Mouse (Mus musculus) splenic B cell, adult 2 months (primary cell): Measurements from ENCODE around the gene Atf3.

Experiments
- DNase-seq: peaks from one replicate; pipeline ENCODE4 v3.0.0-alpha.2; 2011; ENCODE audit warnings: low read depth, low spot score
- H3K27me3 ChIP-seq: 2 replicates; pipeline ENCODE4 v1.6.1; 2012; ENCODE audit warnings: mild to moderate bottlenecking, low read length, moderate library complexity, mixed read lengths; ENCODE audit not compliant: control insufficient read depth, poor library complexity, insufficient read depth, severe bottlenecking
- H3K36me3 ChIP-seq: 2 replicates; pipeline ENCODE4 v1.6.1; 2012; ENCODE audit warnings: mild to moderate bottlenecking, low read length, moderate library complexity, mixed read lengths; ENCODE audit not compliant: control insufficient read depth, poor library complexity, insufficient read depth, severe bottlenecking

Gene Atf3

DNA sequence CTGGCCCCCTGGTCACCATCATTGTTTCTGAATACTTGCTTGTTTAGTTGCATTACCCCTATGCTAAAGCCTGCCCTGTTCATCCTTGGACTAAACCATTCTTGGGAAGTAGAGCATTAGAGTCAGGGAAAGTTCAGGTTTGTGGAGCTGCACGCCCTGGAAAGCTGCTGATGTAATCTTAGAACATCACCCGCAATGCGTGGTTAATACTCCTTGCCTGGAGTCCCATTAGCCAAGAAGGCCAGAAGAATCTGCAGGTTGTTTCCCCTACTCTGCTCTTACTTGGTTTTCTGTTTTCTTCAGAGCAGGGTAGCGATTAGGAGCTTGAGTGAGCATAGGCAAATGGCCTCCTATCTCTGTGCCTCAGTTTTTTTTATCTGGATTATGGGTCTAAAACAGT lies 26.0 kb upstream of the Atf3 start:
- no peaks in the 10 kb centered on the region for H3K36me3 ChIP-seq
- H3K27me3 ChIP-seq = no peaks in the 10 kb centered on the region
- DNase-seq = no peak

- no peaks in the 10 kb centered on the region for H3K36me3 ChIP-seq
- H3K27me3 ChIP-seq = no peaks in the 10 kb centered on the region
- no peak for DNase-seq
These were observed 24.3 kb upstream of the Atf3 start for GRCm38 (mm10) chr1:191242065-191242698.

GRCm38 (mm10) chr1:191241574-191241973 lies 23.7 kb upstream of the Atf3 start:
- DNase-seq = no peak
- Histone ChIP-seq H3K27me3 (no peaks in the 10 kb centered on the region), H3K36me3 (no peaks in the 10 kb centered on the region)

- Histone ChIP-seq H3K36me3 (no peaks in the 10 kb centered on the region; the same call in 1 of the 2 replicates), H3K27me3 (no peaks in the 10 kb centered on the region)
- DNase-seq = no peak
These were observed 21.8 kb upstream of the Atf3 start for GRCm38 (mm10) chr1:191239602-191240001.

- no peak for DNase-seq
- Histone ChIP-seq H3K36me3 (no peaks in the 10 kb centered on the region; the same call in 1 of the 2 replicates), H3K27me3 (no peaks in the 10 kb centered on the region)
These were observed 18.1 kb upstream of the Atf3 start for GRCm38 (mm10) chr1:191235788-191236542.

GRCm38 (mm10) chr1:191234837-191235236 lies 17.0 kb upstream of the Atf3 start:
- DNase-seq = no peak
- H3K36me3 ChIP-seq = no peaks in the 10 kb centered on the region; the same call in 1 of the 2 replicates
- no peaks in the 10 kb centered on the region for H3K27me3 ChIP-seq

GRCm38 (mm10) chr1:191230355-191230931 lies 12.6 kb upstream of the Atf3 start:
- Histone ChIP-seq H3K27me3 (no peaks in the 10 kb centered on the region), H3K36me3 (no peaks in the 10 kb centered on the region)
- DNase-seq = no peak

- Histone ChIP-seq H3K36me3 (no peaks in the 10 kb centered on the region), H3K27me3 (no peaks in the 10 kb centered on the region)
- DNase-seq = peak; percentile 88
These were observed 8.7 kb upstream of the Atf3 start for GRCm38 (mm10) chr1:191226570-191226969.

DNA sequence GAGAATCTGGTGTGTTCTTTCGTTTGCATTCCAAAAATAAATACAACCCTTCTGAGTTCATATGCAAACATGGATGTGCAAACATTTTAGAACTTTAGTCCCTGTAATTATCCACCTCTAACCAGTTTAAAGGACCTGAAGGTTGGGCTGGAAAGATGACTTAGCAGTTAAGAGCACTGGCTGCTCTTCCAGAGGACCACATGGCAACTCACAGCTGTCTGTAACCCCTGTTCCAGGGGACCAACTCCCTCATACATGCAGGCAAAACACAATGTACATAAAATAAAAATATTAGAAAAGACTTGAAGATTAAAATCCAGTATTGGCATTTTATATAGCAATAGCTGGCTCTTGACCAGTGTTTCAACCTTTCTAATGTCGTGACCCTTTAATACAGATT lies 7.9 kb upstream of the Atf3 start:
- no peak for DNase-seq
- Histone ChIP-seq H3K27me3 (no peaks in the 10 kb centered on the region), H3K36me3 (no peaks in the 10 kb centered on the region)

GRCm38 (mm10) chr1:191224981-191225703 lies 7.3 kb upstream of the Atf3 start:
- Histone ChIP-seq H3K27me3 (no peaks in the 10 kb centered on the region), H3K36me3 (no peaks in the 10 kb centered on the region)
- no peak for DNase-seq

DNA sequence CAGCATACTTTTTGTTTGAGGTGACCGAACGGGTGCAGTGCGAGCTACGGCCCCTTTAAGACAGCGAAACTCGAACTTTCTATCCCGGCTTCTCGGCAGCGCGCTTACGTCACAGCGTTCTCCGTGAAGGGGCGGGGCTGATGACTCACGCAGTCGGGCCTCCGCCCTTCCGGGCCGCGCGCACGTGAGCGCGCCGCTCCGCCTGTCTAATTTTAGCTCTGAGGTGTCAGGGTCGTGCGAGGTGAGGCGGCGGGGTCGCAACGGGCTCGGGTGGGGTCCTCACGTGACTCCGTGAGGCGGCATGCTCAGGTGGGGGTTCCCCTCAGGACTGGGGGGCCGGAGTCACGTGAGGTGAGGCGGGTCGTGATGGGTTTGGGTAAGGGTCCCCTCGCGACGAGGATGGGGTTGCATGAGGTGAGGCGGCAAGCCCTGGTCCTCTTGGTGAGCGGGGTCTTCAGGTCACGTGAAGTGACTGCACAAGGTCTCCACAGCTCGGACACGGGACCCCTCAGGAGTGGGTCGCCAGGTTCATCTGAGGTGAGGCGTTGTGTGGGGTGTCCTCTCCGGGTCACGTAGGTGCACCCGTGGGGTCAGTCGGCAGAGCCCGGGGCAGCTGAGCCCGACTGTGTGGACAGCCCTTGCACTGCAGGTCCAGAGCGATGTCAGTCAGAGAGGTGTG lies 6.6 kb upstream of the Atf3 start:
- Histone ChIP-seq H3K27me3 (no peaks in the 10 kb centered on the region), H3K36me3 (no peaks in the 10 kb centered on the region)
- DNase-seq = peak; percentile 98

DNA sequence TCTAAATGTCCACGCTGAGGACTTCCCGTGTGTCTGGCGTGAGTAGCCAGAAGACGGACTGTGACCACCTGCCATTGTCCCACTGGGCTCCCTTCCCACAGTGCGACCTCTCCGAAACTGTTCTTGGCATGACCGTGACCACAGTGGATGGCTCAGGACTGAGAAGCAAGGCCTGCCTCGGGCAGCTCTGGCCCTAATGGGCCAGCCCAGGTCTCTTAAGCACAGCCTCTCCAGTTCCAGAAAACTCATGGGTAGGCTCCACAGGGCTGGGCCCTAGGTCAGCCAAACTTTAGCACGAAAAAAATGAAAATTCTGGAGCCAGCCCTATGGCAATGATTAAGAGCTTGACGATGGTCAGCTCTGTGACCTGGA lies 6.1 kb upstream of the Atf3 start:
- DNase-seq = no peak
- H3K27me3 ChIP-seq = no peaks in the 10 kb centered on the region
- no peaks in the 10 kb centered on the region for H3K36me3 ChIP-seq

- H3K27me3 ChIP-seq = no peaks in the 10 kb centered on the region
- no peak for DNase-seq
- H3K36me3 ChIP-seq = no peaks in the 10 kb centered on the region
These were observed 4.2 kb upstream of the Atf3 start for GRCm38 (mm10) chr1:191222031-191222430.

- Histone ChIP-seq H3K36me3 (no peaks in the 10 kb centered on the region), H3K27me3 (no peaks in the 10 kb centered on the region; the same call in 1 of the 2 replicates)
- no peak for DNase-seq
These were observed 2.7 kb upstream of the Atf3 start for GRCm38 (mm10) chr1:191220588-191220987.
